Mouse (Mus musculus): Measurements from ENCODE around the gene Rasl2-9.
"Not testable (repeated sequence)": the region's sequence is repeated elsewhere in the genome, so short reads cannot be mapped to it uniquely, and the experiment has no call there.

The Rasl2-9 gene

GRCm38 (mm10) chr7:5125549-5126406, at the start of gene Rasl2-9:
TSS of gene Rasl2-9 (minus strand) at chr7:5125950.
- in situ Hi-C loops (cut with MboI, MseI), result no loop called here

GRCm38 (mm10) chr7:5149570-5149969, 23.8 kb upstream of the Rasl2-9 start, which contains the start of gene Vmn1r55:
TSS of gene Vmn1r55 (minus strand) at chr7:5149670.
- in situ Hi-C loops (cut with MboI, MseI), result not testable (repeated sequence)

DNA sequence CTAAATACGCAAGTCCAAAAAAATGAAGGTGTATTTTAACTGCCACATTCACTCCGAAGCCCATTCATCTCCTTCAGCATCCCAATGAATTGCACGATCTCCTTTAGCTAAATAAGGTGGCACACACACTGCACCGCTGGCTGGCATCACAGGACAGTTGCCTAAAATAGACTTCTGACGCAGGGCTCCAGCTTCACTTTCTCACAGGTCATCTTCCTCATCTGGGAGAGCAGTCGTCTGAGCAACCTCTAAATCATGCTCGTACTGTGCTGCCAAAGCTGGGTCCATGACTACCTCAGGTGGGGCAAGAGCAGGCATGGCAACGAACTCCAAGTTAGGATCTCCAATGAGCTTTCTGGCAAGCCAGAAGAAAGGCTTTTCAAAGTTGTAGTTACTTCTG, 672 bp downstream of the Rasl2-9 start:
- in situ Hi-C loops (cut with MboI, MseI), result no loop called here

GRCm38 (mm10) chr7:5116850-5117249, 8.9 kb downstream of the Rasl2-9 start, which contains the start of gene Rfpl4:
TSS of gene Rfpl4 (minus strand) at chr7:5116950.
- in situ Hi-C loops (cut with MboI, MseI), result no loop called here

GRCm38 (mm10) chr7:5112701-5113100, 13.0 kb downstream of the Rasl2-9 start:
- in situ Hi-C loops (cut with MboI, MseI), result no loop called here

GRCm38 (mm10) chr7:5109301-5109700, 16.4 kb downstream of the Rasl2-9 start:
- in situ Hi-C loops (cut with MboI, MseI), result no loop called here

- in situ Hi-C loops (cut with MboI, MseI), result no loop called here
Measured at GRCm38 (mm10) chr7:5108272-5108671, 17.5 kb downstream of the Rasl2-9 start.

- in situ Hi-C loops (cut with MboI, MseI), result no loop called here
Measured at GRCm38 (mm10) chr7:5102564-5102963, 23.2 kb downstream of the Rasl2-9 start.

- in situ Hi-C loops (cut with MboI, MseI), result no loop called here
Measured at GRCm38 (mm10) chr7:5101066-5101663, 24.6 kb downstream of the Rasl2-9 start.

- in situ Hi-C loops (cut with MboI, MseI), result no loop called here
Measured at GRCm38 (mm10) chr7:5099796-5100195, 26.0 kb downstream of the Rasl2-9 start.

- in situ Hi-C loops (cut with MboI, MseI), result no loop called here
Measured at GRCm38 (mm10) chr7:5098769-5099168, 27.0 kb downstream of the Rasl2-9 start.

DNA sequence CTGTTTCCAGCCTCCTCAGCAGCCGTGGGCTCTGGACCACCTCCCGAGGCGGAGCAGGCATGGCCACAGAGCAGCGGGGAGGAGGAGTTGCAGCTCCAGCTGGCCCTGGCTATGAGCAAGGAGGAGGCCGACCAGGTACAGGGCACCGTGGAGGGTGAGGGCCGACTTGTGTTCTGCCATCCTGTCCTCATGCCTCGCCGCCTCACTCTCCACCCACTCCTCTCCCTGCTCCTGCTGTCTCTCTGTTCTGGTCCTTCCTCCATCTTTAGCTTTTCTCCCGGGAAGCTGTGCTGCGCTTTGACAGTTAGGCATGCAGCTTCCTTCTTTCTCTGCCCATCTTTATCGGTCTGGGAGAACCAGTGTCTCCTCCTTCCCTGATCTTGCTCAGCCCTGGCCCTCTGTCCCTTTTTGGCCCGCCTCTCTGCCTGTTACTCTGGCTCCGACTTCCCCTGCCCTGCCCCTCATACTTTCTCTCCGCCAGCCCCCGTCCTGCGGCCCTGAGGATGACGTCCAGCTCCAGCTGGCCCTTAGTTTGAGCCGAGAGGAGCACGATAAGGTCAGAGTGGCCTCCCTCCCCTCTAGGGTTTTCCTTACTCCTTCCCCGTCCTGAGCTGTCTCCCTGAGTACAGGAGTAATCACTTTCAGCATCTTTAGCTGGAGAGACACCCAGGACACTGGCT, 32.8 kb downstream of the Rasl2-9 start:
- in situ Hi-C loops (cut with MboI, MseI), result no loop called here

GRCm38 (mm10) chr7:5092381-5092780, 33.4 kb downstream of the Rasl2-9 start:
- in situ Hi-C loops (cut with MboI, MseI), result no loop called here

GRCm38 (mm10) chr7:5091008-5091728, 34.6 kb downstream of the Rasl2-9 start:
- in situ Hi-C loops (cut with MboI, MseI), result no loop called here

GRCm38 (mm10) chr7:5089853-5090252, 35.9 kb downstream of the Rasl2-9 start:
- in situ Hi-C loops (cut with MboI, MseI), result loop anchor here (10.0 kb wide), 1 partner anchor 1095 kb away; no protein-coding TSS in a partner anchor

GRCm38 (mm10) chr7:5087886-5088285, 37.9 kb downstream of the Rasl2-9 start:
- in situ Hi-C loops (cut with MboI, MseI), result loop anchor here (10.0 kb wide), 1 partner anchor 1097 kb away; no protein-coding TSS in a partner anchor

DNA sequence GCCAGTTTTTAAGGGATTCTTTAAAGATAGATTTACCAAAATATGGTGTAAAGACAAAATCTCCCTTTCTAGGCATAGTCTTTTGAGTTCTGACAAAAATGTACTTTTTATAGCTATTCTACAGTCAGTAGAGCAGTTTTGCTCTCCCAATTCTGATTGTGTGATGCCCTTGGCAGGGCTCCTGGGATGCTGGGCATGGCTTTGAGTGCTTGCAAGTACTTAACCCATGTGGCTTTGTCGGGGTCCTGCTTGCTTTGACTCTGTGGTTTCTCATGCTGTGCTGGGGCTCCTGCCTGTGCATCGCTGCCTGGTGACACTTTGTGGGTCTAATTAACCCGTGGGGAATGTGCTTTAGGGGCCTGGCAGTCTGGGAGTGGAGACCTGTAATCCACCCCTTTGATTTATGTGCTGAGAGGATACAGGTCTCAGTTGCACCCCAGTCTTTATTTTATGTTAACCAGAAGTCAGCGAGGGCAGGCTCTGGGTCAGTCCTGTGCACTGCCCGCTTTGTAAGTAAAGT, 38.8 kb downstream of the Rasl2-9 start:
- in situ Hi-C loops (cut with MboI, MseI), result loop anchor here (10.0 kb wide), 1 partner anchor 1098 kb away; no protein-coding TSS in a partner anchor

DNA sequence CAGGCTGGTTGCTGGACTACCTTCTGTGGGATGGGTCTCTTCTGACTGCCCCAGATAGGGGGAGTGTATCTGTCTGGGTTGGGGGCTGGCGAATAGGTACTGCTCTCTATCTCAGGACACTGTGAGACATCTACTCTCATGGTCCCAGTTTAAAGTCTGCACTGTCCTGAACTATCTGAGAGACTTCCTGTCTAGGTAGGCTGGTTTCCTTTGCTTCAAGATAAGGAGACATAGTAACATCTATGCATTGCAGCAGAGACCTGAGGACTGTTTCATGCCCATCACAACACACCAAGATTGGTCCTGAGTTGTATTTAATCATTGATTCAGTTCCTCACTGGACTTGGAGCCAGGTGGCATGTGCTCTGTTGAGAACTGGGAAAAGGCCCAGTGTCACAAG, 40.2 kb downstream of the Rasl2-9 start:
- in situ Hi-C loops (cut with MboI, MseI), result loop anchor here (10.0 kb wide), 1 partner anchor 1099 kb away; no protein-coding TSS in a partner anchor

DNA sequence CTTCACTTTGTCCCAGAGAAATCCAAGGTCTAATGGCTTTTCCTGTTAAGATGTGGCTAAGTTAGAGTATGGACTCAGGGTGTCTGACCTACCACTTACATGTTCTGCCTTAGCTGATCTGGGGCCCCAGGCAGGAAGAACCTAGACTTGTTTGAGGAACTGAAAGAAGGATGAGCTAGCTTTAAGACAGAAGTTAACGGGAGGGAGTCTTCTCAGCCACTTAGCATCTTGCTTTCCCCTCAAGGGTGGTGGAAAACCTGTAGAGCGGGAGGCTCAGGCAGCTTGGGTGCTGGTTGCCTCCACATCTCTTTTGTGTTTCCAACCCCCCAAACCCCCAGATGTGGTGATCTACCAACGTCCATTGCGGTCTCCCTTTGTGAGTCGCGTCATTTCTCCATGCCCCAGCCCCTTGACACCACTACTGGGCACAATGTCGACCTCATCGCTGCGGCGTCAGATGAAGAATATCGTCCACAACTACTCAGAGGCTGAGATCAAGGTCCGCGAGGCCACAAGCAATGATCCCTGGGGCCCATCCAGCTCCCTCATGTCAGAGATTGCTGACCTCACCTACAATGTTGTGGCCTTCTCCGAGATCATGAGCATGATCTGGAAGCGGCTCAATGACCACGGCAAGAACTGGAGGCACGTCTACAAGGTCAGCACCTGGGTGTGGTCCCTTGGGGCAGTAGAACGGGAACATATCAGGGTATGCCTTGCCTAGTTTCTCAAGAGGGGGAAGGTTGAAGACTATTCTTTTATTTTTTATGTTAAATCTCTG, 42.2 kb downstream of the Rasl2-9 start:
- in situ Hi-C loops (cut with MboI, MseI), result loop anchor here (10.0 kb wide), 1 partner anchor 1101 kb away; no protein-coding TSS in a partner anchor

DNA sequence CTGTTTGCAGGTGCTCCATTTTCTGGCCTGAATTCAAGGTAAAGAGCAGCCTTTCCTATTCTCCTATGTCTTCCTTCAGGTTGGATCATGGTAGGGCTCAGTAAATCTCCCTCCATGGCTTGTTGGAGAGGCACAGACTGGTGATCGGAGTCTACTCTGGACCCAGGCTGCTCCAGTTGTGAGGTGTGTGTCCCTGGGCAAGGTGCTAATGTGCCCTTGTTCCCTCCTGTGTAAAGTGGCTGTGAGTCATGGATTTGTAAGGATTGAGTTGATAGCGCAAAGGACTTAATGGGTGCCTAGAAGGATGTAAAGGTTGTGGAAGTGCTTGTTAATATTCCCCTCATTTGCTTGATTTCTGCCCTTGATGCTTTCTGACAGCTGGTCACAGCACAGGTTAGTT, 43.8 kb downstream of the Rasl2-9 start:
- in situ Hi-C loops (cut with MboI, MseI), result loop anchor here (10.0 kb wide), 1 partner anchor 1103 kb away; no protein-coding TSS in a partner anchor

Data from regulatory T cell (primary cell).